Mouse (Mus musculus) heart, adult 9 months (tissue): Measurements from ENCODE around the gene Capns1.

Experiments used
- DNase-seq, 2 experiments: peaks; one replicate each; pipeline ENCODE4 v3.0.0; 2022; ENCODE audit warnings: low spot score in 2 of 2

Capns1 gene

GRCm38 (mm10) chr7:30170283-30170951 lies 28.2 kb downstream of the Capns1 start:
- DNase-seq = no peak

GRCm38 (mm10) chr7:30169583-30170282 lies 28.9 kb downstream of the Capns1 start, which contains the start of gene Zfp146:
Gene Zfp146 (minus strand): TSS chr7:30169750.
- DNase-seq = peak; percentile 96 to 97

DNA sequence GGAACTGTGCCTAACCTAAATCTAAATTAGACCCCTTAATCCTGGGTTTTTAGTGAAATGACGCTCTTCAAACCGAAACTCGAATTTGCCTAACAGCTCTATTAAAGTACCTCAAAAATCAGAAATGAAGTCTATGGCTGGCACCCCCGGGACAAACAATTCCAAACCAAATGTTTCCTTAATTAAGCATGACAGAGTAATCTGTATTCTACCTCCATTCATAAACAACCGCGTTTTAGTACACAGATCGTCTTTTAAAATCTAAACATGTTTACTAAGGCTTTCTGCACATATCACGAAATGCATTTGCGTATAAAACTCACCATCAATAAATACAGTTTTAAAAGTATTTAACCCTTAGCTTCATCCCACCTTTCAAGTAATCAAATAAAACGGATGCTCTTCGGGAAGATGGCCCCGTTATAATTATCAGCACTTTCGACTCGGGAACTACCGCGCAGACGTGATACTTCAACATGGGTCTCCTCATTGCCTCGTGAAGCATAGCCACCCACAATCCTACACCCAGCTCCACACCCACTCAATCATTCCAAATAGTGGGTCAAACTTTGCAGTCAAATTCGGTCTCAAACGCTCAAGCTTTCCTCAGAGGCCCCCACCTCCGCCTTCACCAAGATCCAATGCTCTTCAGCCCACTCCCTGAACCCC lies 29.6 kb downstream of the Capns1 start:
- no peak for DNase-seq

GRCm38 (mm10) chr7:30164745-30165144 lies 33.9 kb downstream of the Capns1 start:
- DNase-seq = no peak

- DNase-seq = no peak
These were observed 35.5 kb downstream of the Capns1 start for GRCm38 (mm10) chr7:30163113-30163512.

- no peak for DNase-seq
These were observed 43.1 kb downstream of the Capns1 start for GRCm38 (mm10) chr7:30155507-30155906.

DNA sequence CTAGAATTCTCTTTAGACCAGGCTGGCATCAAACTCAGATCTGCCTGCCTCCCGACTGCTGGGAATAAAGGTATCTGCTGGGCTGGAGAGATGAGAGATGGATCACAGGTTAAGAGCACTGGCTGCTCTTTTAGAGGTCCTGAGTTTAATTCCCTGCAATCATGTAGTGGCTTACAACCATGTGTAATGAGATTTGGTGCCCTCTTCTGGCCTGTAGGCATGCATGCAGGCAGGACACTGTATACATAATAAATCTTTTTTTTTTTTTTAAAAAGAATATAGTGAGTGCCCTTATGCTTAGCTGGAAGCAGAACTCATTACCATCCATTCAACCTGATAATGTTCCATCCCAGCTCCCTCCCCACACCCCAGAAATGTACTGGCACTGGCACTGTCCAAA lies 44.6 kb downstream of the Capns1 start:
- no peak for DNase-seq

DNA sequence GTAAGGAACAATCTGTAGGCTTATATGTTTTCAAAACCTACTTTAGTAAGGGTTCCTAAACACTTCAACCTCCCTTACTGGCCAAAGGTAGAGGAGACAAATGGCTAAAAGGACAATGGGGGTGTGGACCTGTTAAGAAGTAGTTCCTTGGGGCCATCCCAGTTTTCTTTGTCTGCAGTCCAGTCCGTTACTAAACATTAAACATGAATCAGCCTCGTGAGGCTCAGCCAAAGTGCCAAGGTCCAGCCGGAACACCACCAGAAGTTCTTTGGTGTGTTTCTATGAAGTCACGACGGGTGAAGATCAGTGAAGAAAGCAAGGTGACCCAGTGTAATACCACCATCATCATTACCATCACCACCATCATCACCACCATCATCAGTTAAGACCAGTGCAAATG lies 51.6 kb downstream of the Capns1 start:
- DNase-seq = no peak

DNA sequence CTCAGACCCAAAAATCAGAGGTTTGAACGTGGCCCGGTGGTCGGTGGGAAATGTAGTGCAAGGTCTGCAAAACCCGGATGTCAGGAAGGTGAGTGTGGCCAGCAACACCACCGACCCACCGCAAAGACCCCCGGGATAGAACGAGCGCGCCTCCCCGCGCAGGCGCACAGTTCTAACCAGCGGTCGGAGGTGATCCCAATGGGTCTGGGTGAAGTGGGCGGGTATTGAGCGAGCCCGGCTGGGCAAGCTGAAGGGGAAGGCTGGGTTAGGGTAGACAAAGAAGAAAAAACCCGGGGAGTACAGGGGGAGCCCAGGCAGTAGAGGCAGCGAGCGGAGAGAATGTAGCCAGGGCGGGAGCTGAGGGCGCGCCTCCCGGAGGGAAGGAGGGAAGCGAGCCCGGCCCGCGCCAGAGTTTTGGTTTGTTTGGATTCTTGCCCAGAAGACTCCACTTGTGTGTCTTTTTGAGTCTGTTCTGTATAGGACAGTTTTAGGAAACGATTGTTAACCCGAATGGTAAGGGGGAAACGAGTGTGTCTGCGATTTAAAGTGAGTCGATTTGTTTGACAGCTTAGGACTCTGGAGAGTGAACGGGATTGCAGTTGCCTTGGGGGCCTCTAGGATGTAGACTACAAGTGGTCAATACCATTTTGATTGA lies 54.9 kb downstream of the Capns1 start:
- peak; percentile 22 to 24 for DNase-seq

DNA sequence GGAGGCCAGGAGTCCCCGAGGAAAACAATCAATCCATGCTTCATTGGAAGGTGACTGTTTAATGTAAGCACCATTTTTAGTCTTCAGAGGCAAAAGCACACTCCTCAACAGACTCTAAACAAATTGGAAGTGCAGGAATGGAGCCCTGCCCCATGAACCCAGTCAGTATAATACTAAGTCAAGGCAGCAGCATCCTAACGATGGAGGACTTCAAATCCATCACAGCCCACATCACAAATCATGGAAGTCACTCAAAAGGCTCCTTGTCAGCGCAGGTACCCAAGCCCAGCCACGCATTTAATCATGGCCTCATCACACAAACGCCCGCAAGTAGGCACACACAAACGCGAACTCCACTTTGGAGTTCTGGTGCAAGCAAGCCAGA lies 55.4 kb downstream of the Capns1 start:
- DNase-seq = no peak
